Mouse (Mus musculus) small intestine, adult 2 months (tissue): ENCODE measurements around the gene Ccser1. TPM values are rescaled to one million over a fixed set of nuclear protein-coding genes. Genes with fewer than 3 reads are reported as not detected.

Experiments used
- H3K27ac ChIP-seq: fragments of 200-500 bp; 2 replicates; pipeline ENCODE4 v1.5.1; 2012; ENCODE audit warnings: low read depth, low read length, control low read depth, inconsistent platforms; ENCODE audit not compliant: insufficient read depth
- H3K27me3 ChIP-seq: fragments of 200-500 bp; 2 replicates; pipeline ENCODE4 v1.6.1; 2012; ENCODE audit warnings: mild to moderate bottlenecking, moderate library complexity, low read length, inconsistent platforms; ENCODE audit not compliant: control insufficient read depth, insufficient read depth
- H3K36me3 ChIP-seq: fragments of 200-500 bp; 2 replicates; pipeline ENCODE4 v1.6.1; 2012; ENCODE audit warnings: mild to moderate bottlenecking, low read length, control low read depth, inconsistent platforms; ENCODE audit not compliant: control insufficient read depth, insufficient read depth
- H3K4me1 ChIP-seq: fragments of 200-500 bp; 2 replicates; pipeline ENCODE4 v1.6.1; 2012; ENCODE audit warnings: low read length, inconsistent platforms, mixed read lengths; ENCODE audit not compliant: control insufficient read depth, insufficient read depth, insufficient read length
- H3K4me3 ChIP-seq: fragments of 200-500 bp; 2 replicates; pipeline ENCODE4 v1.5.1; 2012; ENCODE audit warnings: low read depth, mild to moderate bottlenecking, control low read depth, inconsistent platforms, low read length, moderate library complexity
- CTCF ChIP-seq: fragments of 200-500 bp; IDR thresholded peaks from 2 replicates; pipeline ENCODE4 v1.5.1; 2012; ENCODE audit warnings: low read depth, mild to moderate bottlenecking, control low read depth, inconsistent platforms, low read length, moderate library complexity, mixed read lengths; ENCODE audit not compliant: insufficient replicate concordance, insufficient read length; ENCODE audit errors: extremely low read depth
- POLR2A ChIP-seq: fragments of 200-500 bp; IDR thresholded peaks from 2 replicates; pipeline ENCODE4 v1.6.1; 2012; ENCODE audit warnings: low read depth, mild to moderate bottlenecking, control low read depth, inconsistent platforms, low read length, moderate library complexity
- WGBS: fragments of 180-500 bp; shearing (Covaris S2); methylation state at CpG from one replicate; pipeline ENCODE4 v1.1.7; 2018; 5-methylcytosine and 5-hydroxymethylcytosine counted together
- polyA plus RNA-seq: library from polyadenylated mRNA; depleted of rRNA; stranded (reverse); fragments of >200 nt; gene quantifications from 2 replicates; pipeline ENCODE4 v1.2.3, GENCODE M21; 2012

Gene Ccser1
- polyA plus RNA-seq, 1 experiment: 2.4 TPM

DNA sequence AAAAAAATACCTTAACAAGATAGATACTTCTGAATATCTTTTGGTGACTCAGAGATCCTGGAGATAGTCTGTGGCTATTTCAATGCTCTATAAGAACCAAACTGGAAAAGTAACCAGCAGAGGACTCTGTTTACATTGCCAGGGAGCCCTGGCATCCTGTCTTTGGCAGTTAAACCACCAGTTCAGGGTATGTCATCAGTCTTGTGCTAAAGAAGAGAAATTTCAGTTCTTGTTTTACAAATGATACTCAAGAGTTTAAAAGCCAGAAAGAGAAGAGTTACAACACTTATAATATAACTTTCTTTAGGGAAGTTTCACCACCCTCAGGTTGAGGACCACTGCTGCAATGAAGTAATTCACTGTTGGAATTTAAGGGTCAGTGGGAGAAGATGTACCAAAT, 258.0 kb downstream of the Ccser1 start:
- TF ChIP-seq POLR2A (no peak), CTCF (no peak)
- no peaks in the 10 kb centered on the region for H3K36me3 ChIP-seq
- no peaks in the 10 kb centered on the region for H3K4me1 ChIP-seq
- no peak overlapping the region for H3K27ac ChIP-seq
- no peaks in the 10 kb centered on the region for H3K27me3 ChIP-seq
- H3K4me3 ChIP-seq: no peak overlapping the region

DNA sequence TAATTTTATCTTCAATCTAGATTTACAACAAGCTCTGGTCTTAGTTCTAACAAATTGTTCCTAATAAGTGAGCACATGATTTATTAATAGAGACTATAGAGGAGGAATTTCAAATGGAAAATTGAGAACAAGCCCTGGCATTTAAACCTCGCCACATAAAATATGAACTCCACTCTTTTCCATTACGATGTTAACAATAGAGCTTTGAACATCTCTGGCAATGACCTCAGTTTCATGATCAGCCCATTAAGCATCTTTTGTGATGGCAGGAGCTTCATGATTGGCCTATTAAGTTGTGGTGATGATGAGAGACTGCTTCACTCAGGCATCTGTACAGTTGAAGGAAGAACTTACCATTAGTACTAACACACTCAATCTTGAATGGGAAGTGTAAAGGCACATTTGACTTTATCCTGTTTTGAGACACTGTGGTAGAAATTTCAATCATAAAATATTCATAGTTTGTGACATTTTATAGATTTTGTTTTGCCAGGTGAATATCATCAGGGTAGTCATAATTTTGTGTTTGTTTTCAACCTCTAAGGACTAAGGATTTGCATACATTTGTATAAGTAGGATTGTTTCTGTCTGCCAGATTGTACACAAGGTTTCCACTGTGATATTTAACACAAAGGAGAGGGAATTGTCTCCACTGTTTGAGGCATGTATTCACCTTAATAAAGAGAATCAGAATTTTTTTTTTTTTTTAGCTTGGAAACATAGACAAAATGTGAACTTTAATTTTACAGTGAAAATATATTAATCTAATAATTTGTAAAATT, 291.4 kb downstream of the Ccser1 start:
- no peaks in the 10 kb centered on the region for H3K4me1 ChIP-seq
- H3K27ac ChIP-seq: no peak overlapping the region
- no peak overlapping the region for H3K4me3 ChIP-seq
- no peaks in the 10 kb centered on the region for H3K27me3 ChIP-seq
- no peaks in the 10 kb centered on the region for H3K36me3 ChIP-seq
- WGBS: 89% methylated on average over 2 of the region's 2 CpGs
- TF ChIP-seq POLR2A (no peak), CTCF (no peak)

DNA sequence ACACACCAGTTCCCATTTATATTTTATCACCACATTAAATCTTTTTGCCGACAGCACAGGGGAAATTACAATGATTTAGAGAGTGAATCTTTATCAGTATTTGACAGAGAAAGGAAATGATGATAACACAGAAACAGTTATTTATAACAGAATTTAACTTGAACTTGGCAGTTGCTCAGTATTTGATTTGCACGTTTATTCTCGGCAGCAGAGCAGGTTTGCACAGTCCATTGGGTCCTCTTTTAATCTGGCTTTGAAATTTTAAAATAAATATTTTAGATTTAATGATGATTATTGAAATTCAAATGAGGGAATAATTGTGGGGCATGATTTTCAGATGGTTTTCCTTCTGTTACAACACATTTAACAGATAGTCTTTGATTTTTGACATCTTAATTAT, 305.2 kb downstream of the Ccser1 start:
- H3K27me3 ChIP-seq: no peaks in the 10 kb centered on the region
- 61% methylated on average over 3 of the region's 3 CpGs for WGBS
- no peaks in the 10 kb centered on the region for H3K36me3 ChIP-seq
- no peak overlapping the region for H3K4me3 ChIP-seq
- TF ChIP-seq CTCF (no peak), POLR2A (no peak)
- no peak overlapping the region for H3K27ac ChIP-seq
- H3K4me1 ChIP-seq: no peaks in the 10 kb centered on the region

DNA sequence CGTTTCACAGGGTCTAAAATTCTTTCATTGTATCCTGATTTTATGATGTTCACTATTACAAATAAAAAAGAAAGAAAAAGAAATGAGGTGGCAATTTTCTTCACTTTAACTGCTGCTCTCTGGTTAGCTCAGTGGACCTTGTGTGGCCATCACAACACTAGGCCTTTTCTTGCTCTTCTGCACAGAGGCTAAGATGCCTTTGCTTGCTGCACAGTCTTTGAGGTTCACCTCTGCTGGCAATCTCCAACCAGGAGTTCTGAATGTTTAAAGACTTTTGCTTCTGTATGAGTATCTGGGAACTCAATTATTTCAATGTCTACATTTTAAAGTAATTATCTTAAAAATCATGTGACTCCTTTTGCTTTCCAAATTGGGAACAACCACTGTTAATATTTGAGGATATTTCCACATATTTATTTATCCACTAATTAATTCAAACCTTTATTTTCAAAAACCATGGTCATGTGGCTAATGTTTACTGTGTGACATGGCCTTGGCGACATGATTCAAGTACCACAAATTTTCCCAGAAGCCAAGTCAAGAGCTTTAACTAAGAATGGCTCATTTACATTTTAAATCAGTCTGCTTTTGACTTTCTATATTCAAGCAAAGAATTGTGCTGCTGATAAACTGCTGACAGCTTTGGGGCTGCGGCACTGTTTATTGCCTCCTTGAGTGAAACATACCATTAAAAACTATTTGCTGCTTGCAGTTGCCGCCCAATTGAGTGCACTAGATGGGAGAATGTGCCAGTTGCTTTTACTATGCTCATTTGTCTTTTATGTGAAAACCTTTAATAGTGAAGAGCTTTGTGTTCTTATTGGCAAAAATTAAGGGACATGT, 312.1 kb downstream of the Ccser1 start:
- WGBS: 74% methylated on average over 4 of the region's 4 CpGs
- Histone ChIP-seq H3K36me3 (no peaks in the 10 kb centered on the region), H3K27me3 (no peaks in the 10 kb centered on the region), H3K27ac (no peak overlapping the region), H3K4me1 (no peaks in the 10 kb centered on the region), H3K4me3 (no peak overlapping the region)
- TF ChIP-seq CTCF (no peak), POLR2A (no peak)

DNA sequence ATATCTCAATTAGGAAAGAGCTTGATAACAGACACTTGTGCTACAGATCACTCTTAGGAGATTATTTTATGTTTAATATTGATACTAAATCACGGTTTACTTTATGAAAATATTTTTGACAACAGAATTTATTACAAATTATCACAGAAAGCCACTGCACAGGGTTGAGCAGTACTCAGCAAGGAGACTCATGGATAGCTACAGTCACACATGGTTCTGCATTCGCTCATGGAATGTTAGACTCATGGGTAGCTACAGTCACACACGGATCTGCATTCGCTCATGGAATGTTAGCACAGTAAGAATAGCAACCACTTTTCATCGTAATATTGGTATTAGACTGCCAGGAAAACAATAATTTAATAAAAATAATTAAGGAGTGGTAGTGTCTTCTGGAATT, 313.3 kb downstream of the Ccser1 start:
- TF ChIP-seq CTCF (no peak), POLR2A (no peak)
- WGBS: 94% methylated on average over 5 of the region's 5 CpGs
- Histone ChIP-seq H3K27me3 (no peaks in the 10 kb centered on the region), H3K27ac (no peak overlapping the region), H3K4me1 (no peaks in the 10 kb centered on the region), H3K4me3 (no peak overlapping the region), H3K36me3 (no peaks in the 10 kb centered on the region)

DNA sequence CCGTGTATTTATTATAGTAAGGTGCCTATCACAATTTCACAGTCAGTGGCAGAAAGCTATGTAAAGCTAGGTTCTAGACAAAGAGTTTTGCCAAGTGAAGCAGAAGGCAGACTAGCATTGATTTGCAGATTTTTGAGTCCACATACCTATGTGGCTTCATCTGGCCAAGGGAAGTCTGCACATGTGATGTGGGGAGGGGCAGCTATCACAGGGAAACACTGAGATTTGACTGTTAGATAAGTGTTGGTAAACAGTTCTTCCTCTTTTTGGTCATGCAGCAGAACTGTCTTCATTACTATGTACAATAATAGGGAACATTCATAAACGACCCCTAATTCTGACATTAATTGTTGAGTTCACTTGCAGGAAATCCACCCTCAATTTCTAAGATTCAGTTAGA, 335.2 kb downstream of the Ccser1 start:
- H3K36me3 ChIP-seq: no peaks in the 10 kb centered on the region
- no peaks in the 10 kb centered on the region for H3K27me3 ChIP-seq
- TF ChIP-seq POLR2A: no peak
- no peak for TF ChIP-seq CTCF
- H3K27ac ChIP-seq: no peak overlapping the region
- WGBS: 46% methylated on average over 2 of the region's 2 CpGs
- no peak overlapping the region for H3K4me3 ChIP-seq
- no peaks in the 10 kb centered on the region for H3K4me1 ChIP-seq

DNA sequence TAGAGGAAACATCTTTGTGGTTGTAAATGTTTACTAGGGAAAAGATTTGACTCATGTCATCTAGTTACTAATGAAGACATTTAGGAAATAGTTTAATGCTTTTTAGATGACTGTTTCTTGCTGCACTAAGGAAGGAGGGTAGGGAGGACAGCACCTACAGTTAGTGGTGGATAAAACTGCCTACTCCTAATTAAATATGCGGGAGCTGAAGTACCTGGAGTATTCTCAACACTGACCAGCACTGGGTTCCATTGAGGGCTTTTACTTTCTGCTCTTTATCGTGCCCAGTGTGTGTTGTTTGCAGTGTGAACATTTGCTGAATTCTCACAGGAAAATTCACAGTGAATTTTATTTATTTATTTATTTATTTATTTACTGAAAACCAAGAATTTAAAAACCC, 341.5 kb downstream of the Ccser1 start:
- H3K36me3 ChIP-seq: no peaks in the 10 kb centered on the region
- no peak overlapping the region for H3K27ac ChIP-seq
- no peak for TF ChIP-seq POLR2A
- TF ChIP-seq CTCF: no peak
- H3K4me3 ChIP-seq: no peak overlapping the region
- H3K27me3 ChIP-seq: no peaks in the 10 kb centered on the region
- H3K4me1 ChIP-seq: peaks cover 3% of the 10 kb centered on the region; the same call in 1 of the 2 replicates
- WGBS: 89% methylated on average over 2 of the region's 2 CpGs
